Mouse (Mus musculus) CH12.LX (cell line): ENCODE measurements at regions not wholly inside any gene's neighbourhood (a gene's known extent, or its start where the extent isn't known, plus 50 kb on each side); places are given as distances from the start of the nearest gene placed in this dataset.
A peak's percentile ranks its signal among the peaks of the same experiment; 100 is the strongest.

ENCODE experiments used
- DNase-seq: peaks from one replicate; pipeline ENCODE4 v3.0.0-alpha.2; 2013; ENCODE audit errors: extremely low read depth
- H3K27ac ChIP-seq: 2 replicates; pipeline ENCODE4 v1.5.1; 2012; ENCODE audit warnings: low read depth, mild to moderate bottlenecking, control low read depth, moderate library complexity; ENCODE audit not compliant: insufficient read depth
- H3K27me3 ChIP-seq: replicated peaks from 2 replicates; pipeline ENCODE3; 2012; ENCODE audit warnings: inconsistent platforms
- H3K36me3 ChIP-seq, 2 experiments: replicated peaks in 1 of 2; 2 replicates each; pipeline versions ENCODE3 to v1.6.1; 2012; ENCODE audit warnings: inconsistent platforms in 1 of 2, low read length in 1 of 2, mild to moderate bottlenecking in 1 of 2, mixed read lengths in 1 of 2, moderate library complexity in 1 of 2; ENCODE audit not compliant: control insufficient read depth in 1 of 2, insufficient read depth in 1 of 2
- H3K4me1 ChIP-seq, 2 experiments: 2 replicates each; pipeline ENCODE4 v1.6.1; 2012; ENCODE audit warnings: inconsistent platforms in 1 of 2, moderate library complexity in 1 of 2; ENCODE audit not compliant: insufficient read depth in 2 of 2, control insufficient read depth in 1 of 2
- H3K4me2 ChIP-seq: 2 replicates; pipeline ENCODE4 v1.6.1; 2012; ENCODE audit warnings: low read depth, mild to moderate bottlenecking, control low read depth; ENCODE audit not compliant: poor library complexity, insufficient read depth, severe bottlenecking
- H3K4me3 ChIP-seq, 3 experiments: fragments of 150-350 bp in 1 of 3; sonication (generic) in 1 of 3; replicated peaks in 1 of 3; 2 replicates each; pipeline versions ENCODE3 to v1.5.1; 2011 to 2012; ENCODE audit warnings: low read depth in 2 of 3, low read length in 2 of 3, mild to moderate bottlenecking in 2 of 3, moderate library complexity in 2 of 3, control low read depth in 1 of 3, improper control_type of control experiment in 1 of 3, inconsistent platforms in 1 of 3, mixed read lengths in 1 of 3; ENCODE audit not compliant: poor library complexity in 1 of 3
- H3K79me2 ChIP-seq: replicated peaks from 2 replicates; pipeline ENCODE4 v1.6.1; 2012; ENCODE audit warnings: mild to moderate bottlenecking, moderate library complexity; ENCODE audit not compliant: control insufficient read depth, poor library complexity, insufficient read depth, severe bottlenecking; ENCODE audit errors: extremely low read depth
- H3K9ac ChIP-seq: 2 replicates; pipeline ENCODE4 v1.6.1; 2012; ENCODE audit warnings: low read depth, mild to moderate bottlenecking, control low read depth, moderate library complexity; ENCODE audit not compliant: insufficient read depth
- H3K9me3 ChIP-seq: replicated peaks from 2 replicates; pipeline ENCODE3; 2012; ENCODE audit warnings: low read length, inconsistent platforms, mixed read lengths
- CTCF ChIP-seq, 2 experiments: IDR thresholded peaks in 1 of 2; conservative IDR thresholded peaks in 1 of 2; 2 replicates each; pipeline ENCODE4 v1.5.1; 2011 to 2012; ENCODE audit warnings: low read depth in 2 of 2, low read length in 2 of 2, improper control_type of control experiment in 1 of 2, inconsistent platforms in 1 of 2, mild to moderate bottlenecking in 1 of 2, moderate library complexity in 1 of 2
- E2F4 ChIP-seq: IDR thresholded peaks from 2 replicates; pipeline ENCODE4 v1.6.1; 2011; ENCODE audit warnings: low read depth, low read length, improper control_type of control experiment; ENCODE audit not compliant: insufficient replicate concordance
- ELF1 ChIP-seq: IDR thresholded peaks from 2 replicates; pipeline ENCODE4 v1.6.1; 2014; ENCODE audit warnings: low read depth, mild to moderate bottlenecking, inconsistent platforms, low read length, improper control_type of control experiment
- HCFC1 ChIP-seq: IDR thresholded peaks from 2 replicates; pipeline ENCODE4 v1.6.1; 2012; ENCODE audit warnings: low read depth, mild to moderate bottlenecking, inconsistent platforms, low read length, improper control_type of control experiment
- IRF4 ChIP-seq: IDR thresholded peaks from 2 replicates; pipeline ENCODE4 v1.6.1; 2014; ENCODE audit warnings: low read depth, mild to moderate bottlenecking, inconsistent platforms, low read length, improper control_type of control experiment
- JUN ChIP-seq: IDR thresholded peaks from 2 replicates; pipeline ENCODE4 v1.6.1; 2011; ENCODE audit warnings: low read depth, mild to moderate bottlenecking, low read length, improper control_type of control experiment, moderate library complexity; ENCODE audit not compliant: insufficient read depth
- JUND ChIP-seq: conservative IDR thresholded peaks from 2 replicates; pipeline ENCODE4 v1.6.1; 2011; ENCODE audit warnings: low read depth, low read length, improper control_type of control experiment
- MAX ChIP-seq: IDR thresholded peaks from 2 replicates; pipeline ENCODE4 v1.6.1; 2011; ENCODE audit warnings: low read length, improper control_type of control experiment
- MAZ ChIP-seq: IDR thresholded peaks from 2 replicates; pipeline ENCODE4 v1.6.1; 2012; ENCODE audit warnings: low read depth, mild to moderate bottlenecking, inconsistent platforms, low read length, improper control_type of control experiment, moderate library complexity
- MXI1 ChIP-seq: IDR thresholded peaks from 2 replicates; pipeline ENCODE4 v1.6.1; 2011; ENCODE audit warnings: mild to moderate bottlenecking, low read depth, low read length, improper control_type of control experiment
- NELFE ChIP-seq: IDR thresholded peaks from 2 replicates; pipeline ENCODE4 v1.6.1; 2011; ENCODE audit warnings: low read depth, low read length, improper control_type of control experiment
- NRF1 ChIP-seq: IDR thresholded peaks from 2 replicates; pipeline ENCODE4 v1.6.1; 2014; ENCODE audit warnings: low read depth, mild to moderate bottlenecking, inconsistent platforms, low read length, improper control_type of control experiment, moderate library complexity
- RCOR1 ChIP-seq: conservative IDR thresholded peaks from 2 replicates; pipeline ENCODE4 v1.6.1; 2012; ENCODE audit warnings: low read depth, mild to moderate bottlenecking, inconsistent platforms, low read length, improper control_type of control experiment
- TCF12 ChIP-seq: IDR thresholded peaks from 2 replicates; pipeline ENCODE4 v1.6.1; 2014; ENCODE audit warnings: low read depth, mild to moderate bottlenecking, inconsistent platforms, low read length, improper control_type of control experiment
- UBTF ChIP-seq: IDR thresholded peaks from 2 replicates; pipeline ENCODE4 v1.6.1; 2012; ENCODE audit warnings: low read depth, mild to moderate bottlenecking, inconsistent platforms, low read length, improper control_type of control experiment, moderate library complexity
- USF1 ChIP-seq: IDR thresholded peaks from 2 replicates; pipeline ENCODE4 v1.6.1; 2014; ENCODE audit warnings: low read depth, mild to moderate bottlenecking, inconsistent platforms, low read length, improper control_type of control experiment
- ZC3H11A ChIP-seq: IDR thresholded peaks from 2 replicates; pipeline ENCODE4 v1.6.1; 2012; ENCODE audit warnings: low read depth, mild to moderate bottlenecking, inconsistent platforms, low read length, improper control_type of control experiment
- ZKSCAN1 ChIP-seq: IDR thresholded peaks from 2 replicates; pipeline ENCODE4 v1.6.1; 2012; ENCODE audit warnings: low read depth, inconsistent platforms, low read length, improper control_type of control experiment, borderline replicate concordance
- ZMIZ1 ChIP-seq: IDR thresholded peaks from 2 replicates; pipeline ENCODE4 v1.6.1; 2012; ENCODE audit warnings: low read depth, mild to moderate bottlenecking, inconsistent platforms, low read length, improper control_type of control experiment
- ZNF384 ChIP-seq: IDR thresholded peaks from 2 replicates; pipeline ENCODE4 v1.6.1; 2012; ENCODE audit warnings: low read depth, low read length, improper control_type of control experiment, inconsistent platforms
- dilution Hi-C: fragments of 300-500 bp; cut with MboI; formaldehyde crosslinking; loops from 2 replicates; pipeline ENCODE4 v1.14.3; 2020; ENCODE audit warnings: low sequenced_read_pairs; ENCODE audit not compliant: extremely low pct_unique_long_range_greater_than_20kb, extremely low pct_ligation_motif_present
- in situ Hi-C: fragments of 300-500 bp; cut with MboI; formaldehyde crosslinking; loops from 3 replicates; pipeline ENCODE4 v1.14.3; 2019; ENCODE audit warnings: low sequenced_read_pairs, low pct_ligation_motif_present, low pct_unique_long_range_greater_than_20kb, mixed read lengths

DNA sequence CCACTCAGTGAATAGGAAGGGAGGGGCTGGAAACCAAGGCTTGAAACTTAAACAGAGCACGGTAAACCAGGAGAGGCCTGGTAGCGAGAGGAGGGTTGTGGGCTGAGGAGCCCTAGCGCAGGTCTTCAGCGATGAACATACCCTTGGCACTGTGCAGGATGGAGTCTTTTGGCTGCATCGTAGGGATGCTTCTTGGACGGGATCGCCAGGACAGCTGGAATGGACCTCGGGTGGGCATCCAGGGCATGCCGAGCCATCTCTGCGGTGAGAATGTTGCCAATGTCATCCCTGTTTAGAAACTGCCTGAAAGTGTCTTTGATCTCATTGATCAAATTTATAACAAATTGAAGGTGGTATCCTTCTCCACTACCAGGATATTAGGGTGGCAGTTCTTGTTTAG, 192.2 kb upstream of the Usp25 start:
- Histone ChIP-seq H3K4me1 (no peaks in the 10 kb centered on the region), H3K79me2 (no peaks in the 10 kb centered on the region), H3K27me3 (no peaks in the 10 kb centered on the region)
- in situ Hi-C loops: no loop called here
- no peak for TF ChIP-seq ELF1
- TF ChIP-seq MAX: no peak
- no peak for TF ChIP-seq HCFC1
- TF ChIP-seq ZNF384: no peak
- TF ChIP-seq UBTF: no peak
- TF ChIP-seq JUN: no peak
- no peak for TF ChIP-seq IRF4
- no peak for TF ChIP-seq USF1
- no peak for TF ChIP-seq E2F4
- TF ChIP-seq, all 38 proteins: peak for 0
- no peak overlapping the region for H3K4me3 ChIP-seq
- no peaks in the 10 kb centered on the region for H3K36me3 ChIP-seq
- dilution Hi-C loops: no loop called here
- no peak overlapping the region for H3K27ac ChIP-seq
- no peak overlapping the region for H3K4me2 ChIP-seq
- H3K9ac ChIP-seq: no peak overlapping the region
- no peak for DNase-seq
- H3K9me3 ChIP-seq: peaks cover 63% of the 10 kb centered on the region

DNA sequence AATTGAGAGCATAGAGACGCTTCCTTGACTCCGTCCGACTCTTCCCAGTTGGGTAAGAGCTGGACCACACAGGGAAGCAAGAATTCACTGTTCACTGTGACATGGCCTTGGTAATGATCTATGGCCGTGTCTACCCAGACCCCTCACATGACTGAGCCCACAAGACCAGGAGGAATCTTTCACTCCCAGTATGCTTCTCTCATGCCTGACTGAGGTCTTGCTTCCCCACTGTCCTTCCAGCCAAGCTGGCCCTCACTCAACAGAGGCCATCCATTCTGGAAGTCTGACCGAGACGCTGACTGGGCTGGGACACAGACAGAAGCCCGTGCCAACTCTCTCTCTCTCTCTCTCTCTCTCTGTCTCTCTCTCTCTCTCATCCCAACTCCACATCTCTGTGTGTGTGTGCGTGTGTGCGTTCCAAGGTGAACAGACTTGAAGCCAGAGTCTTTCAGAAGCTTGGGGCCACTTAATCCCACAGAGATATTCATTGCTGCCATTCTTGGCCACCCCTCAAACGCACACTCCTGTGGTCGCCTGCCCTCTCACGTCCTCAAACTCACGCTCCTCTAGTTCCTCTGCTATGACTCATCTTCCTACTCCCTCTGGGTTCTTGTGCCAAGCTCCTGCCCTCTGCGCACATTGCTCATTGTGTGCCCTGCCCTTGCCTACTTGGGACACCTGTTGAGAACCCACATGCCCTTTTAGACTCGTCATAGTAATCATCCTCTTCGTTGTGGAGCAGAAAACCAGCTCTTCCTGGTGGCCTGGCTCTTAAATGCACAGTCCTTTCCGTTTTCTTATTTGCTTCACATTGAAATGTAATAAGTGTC, 197.2 kb upstream of the Usp25 start:
- dilution Hi-C loops: no loop called here
- in situ Hi-C loops: no loop called here
- no peaks in the 10 kb centered on the region for H3K79me2 ChIP-seq
- DNase-seq: no peak
- peak overlapping the region in 1 of 3 experiments; percentile 6 for H3K4me3 ChIP-seq
- H3K36me3 ChIP-seq: no peaks in the 10 kb centered on the region
- no peak overlapping the region for H3K4me2 ChIP-seq
- TF ChIP-seq NRF1 (no peak), E2F4 (no peak), NELFE (no peak), ZC3H11A (no peak), HCFC1 (no peak), TCF12 (no peak), ZKSCAN1 (no peak), ZMIZ1 (no peak), MXI1 (no peak), MAZ (no peak), JUND (no peak), RCOR1 (no peak), CTCF (conservative IDR thresholded peaks at IDR 0.05 in 1 of 2, IDR thresholded peaks at IDR 0.05 in 1 of 2; ENCODE audit: low read depth in 2 of 2, low read length in 2 of 2) (no peak)
- H3K27me3 ChIP-seq: no peaks in the 10 kb centered on the region
- H3K4me1 ChIP-seq: no peaks in the 10 kb centered on the region
- peaks cover 59% of the 10 kb centered on the region for H3K9me3 ChIP-seq
- no peak overlapping the region for H3K9ac ChIP-seq
- no peak overlapping the region for H3K27ac ChIP-seq
